In genomic region chr3:21809769-21810470, GRCm38 (mm10) we compare ENCODE assay signal across 9 mouse cellular contexts.
A peak's percentile ranks its signal among the peaks of the same experiment; 100 is the strongest.
DNase-seq lines count a peak whose midpoint lies in the region.
"Had no signal": no experiment of that assay in that cellular context is flagged by ENCODE, and none has a peak within 500 bp of the region (broad histone marks: within the 10 kb centered on the region; RNA-seq: fewer than 3 reads in every experiment).

No protein-coding gene starts in this region.

- H3K4me1 ChIP-seq in midbrain, embryonic 10.5 days: peaks cover 24% of the 10 kb centered on the region

- no peaks in the 10 kb centered on the region for H3K27me3 ChIP-seq in midbrain, embryonic 10.5 days (ENCODE audit: low read depth, poor library complexity, severe bottlenecking)

- WGBS in midbrain, embryonic 10.5 days: 11% methylated on average over 2 of the region's 2 CpGs

- peak; percentile 55 for DNase-seq in 3T3-L1 (ENCODE audit: low read depth, low spot score)
- DNase-seq in embryo, embryonic 10 days (ENCODE audit: low spot score): peak; percentile 81
- peak; percentile 84 for DNase-seq in forelimb bud, embryonic 11.5 days (ENCODE audit: low read depth, low spot score)
- DNase-seq in midbrain, embryonic 10.5 days (ENCODE audit: low spot score): peak; percentile 46
- DNase-seq in layer of hippocampus, adult 9-11 months: no peak
- DNase-seq in urinary bladder, adult 2 months (ENCODE audit: low spot score): no peak
- DNase-seq in left cerebral cortex, postnatal 4 days: no peak
- no peak for DNase-seq in B cell, adult 2 months
- DNase-seq: heart, postnatal 4 days had no signal

- intact Hi-C loops in left cerebral cortex, postnatal 4 days (cut with DNase I): loop anchor here (10.0 kb wide), 1 partner anchor 265 kb away; the partner anchor contains the start of gene Tbl1xr1

- H3K9me3 ChIP-seq in midbrain, embryonic 10.5 days (replicated peaks): no peaks in the 10 kb centered on the region

- H3K27ac ChIP-seq in midbrain, embryonic 10.5 days (replicated peaks): peak overlapping the region; percentile 61; the same call in 1 of the 2 replicates

- H3K4me3 ChIP-seq in midbrain, embryonic 10.5 days: no peak overlapping the region

- no peaks in the 10 kb centered on the region for H3K36me3 ChIP-seq in midbrain, embryonic 10.5 days

Comparison
In these comparisons a context has a peak if more than half of its experiments do, and no peak if none do; other contexts are left out.
1. DNase-seq: peak in 3T3-L1 (single experiment), embryo, embryonic 10 days (single experiment), forelimb bud, embryonic 11.5 days (single experiment) and midbrain, embryonic 10.5 days (single experiment); none in layer of hippocampus, adult 9-11 months (single experiment), urinary bladder, adult 2 months (single experiment), left cerebral cortex, postnatal 4 days (single experiment) and B cell, adult 2 months (0 of 2).